Mouse (Mus musculus) urinary bladder, postnatal 10 days (tissue): Measurements from ENCODE around the gene Osbpl10.
"Not testable (repeated sequence)": the region's sequence is repeated elsewhere in the genome, so short reads cannot be mapped to it uniquely, and the experiment has no call there.

Experiments
- DNase-seq: peaks from one replicate; pipeline ENCODE4 v3.0.0; 2022; ENCODE audit warnings: low spot score

Osbpl10 gene

GRCm38 (mm10) chr9:114985741-114986140 is 7.4 kb downstream of the Osbpl10 start:
- no peak for DNase-seq

DNA sequence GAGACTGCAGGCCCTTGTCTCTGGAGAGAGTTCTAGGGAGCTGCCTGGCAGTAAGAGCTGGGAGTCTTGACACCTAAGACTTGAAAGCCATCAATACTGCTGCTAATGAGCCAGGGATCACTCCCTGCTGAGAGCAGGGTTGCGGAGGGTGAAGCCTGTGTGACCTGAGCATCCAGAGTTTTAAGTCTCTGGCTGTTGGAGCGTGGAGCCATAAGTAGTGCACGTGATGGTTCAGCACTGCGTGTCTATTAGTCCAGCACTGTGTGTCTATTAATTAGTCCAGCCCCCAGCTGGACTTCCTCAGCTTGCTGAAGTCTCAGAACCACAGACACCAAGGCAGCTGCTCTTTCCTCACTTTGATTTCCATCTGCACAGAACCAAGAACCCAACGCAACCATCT is 8.0 kb downstream of the Osbpl10 start:
- no peak for DNase-seq

GRCm38 (mm10) chr9:114988029-114988428 is 9.7 kb downstream of the Osbpl10 start:
- no peak for DNase-seq

DNA sequence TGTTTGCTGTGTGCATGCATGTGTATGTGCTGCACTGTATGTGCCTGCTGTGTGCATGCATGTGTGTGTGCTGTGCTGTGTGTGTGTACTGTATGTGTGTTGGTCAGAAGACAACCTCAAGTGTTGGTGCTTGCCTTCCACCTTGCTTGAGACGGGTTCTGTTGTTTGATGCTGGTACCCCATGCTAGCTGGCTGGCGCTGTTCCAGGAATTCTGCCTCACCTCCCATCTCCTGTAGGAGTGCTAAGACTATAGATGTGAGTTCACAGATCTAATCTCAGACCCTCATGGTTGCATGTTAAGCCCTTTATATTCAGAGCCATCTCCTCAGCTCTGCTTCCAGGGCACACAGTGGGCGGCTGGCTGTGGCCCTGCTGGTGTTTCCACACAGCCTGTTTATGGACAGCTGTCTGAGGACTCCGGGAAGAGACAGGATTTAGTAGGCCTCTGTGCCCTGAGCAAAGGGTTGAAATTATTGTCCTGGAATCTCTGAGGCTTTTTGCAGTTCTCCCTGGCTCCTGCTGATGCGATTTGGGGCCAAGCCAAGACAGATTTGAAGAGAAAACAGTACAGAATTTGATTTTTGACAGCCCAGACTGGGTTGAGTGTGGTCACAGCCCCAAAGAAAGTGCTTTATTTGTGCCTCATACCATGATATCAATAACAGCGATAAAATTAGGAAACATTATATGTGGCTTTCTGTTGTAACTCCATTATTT is 10.4 kb downstream of the Osbpl10 start:
- DNase-seq = no peak

DNA sequence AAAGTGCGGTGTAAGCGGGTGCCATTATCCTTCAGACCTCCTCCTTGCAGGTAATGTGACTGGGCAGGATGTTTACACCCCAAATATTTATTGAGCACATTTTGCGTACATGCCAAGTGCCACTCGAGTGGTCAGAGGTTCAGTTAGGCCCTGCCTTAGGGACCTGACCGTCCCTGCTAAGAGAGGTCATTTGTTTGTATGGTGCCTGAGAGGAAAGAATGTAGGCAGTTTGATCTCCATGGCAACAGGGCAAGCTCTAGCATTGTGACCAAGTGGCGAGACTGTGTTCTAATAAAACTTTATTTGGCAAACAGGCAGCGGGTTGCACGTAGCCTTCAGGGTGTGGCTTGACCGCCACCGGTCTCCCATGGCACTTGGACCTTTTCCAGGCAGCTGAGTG is 12.1 kb downstream of the Osbpl10 start:
- no peak for DNase-seq

DNA sequence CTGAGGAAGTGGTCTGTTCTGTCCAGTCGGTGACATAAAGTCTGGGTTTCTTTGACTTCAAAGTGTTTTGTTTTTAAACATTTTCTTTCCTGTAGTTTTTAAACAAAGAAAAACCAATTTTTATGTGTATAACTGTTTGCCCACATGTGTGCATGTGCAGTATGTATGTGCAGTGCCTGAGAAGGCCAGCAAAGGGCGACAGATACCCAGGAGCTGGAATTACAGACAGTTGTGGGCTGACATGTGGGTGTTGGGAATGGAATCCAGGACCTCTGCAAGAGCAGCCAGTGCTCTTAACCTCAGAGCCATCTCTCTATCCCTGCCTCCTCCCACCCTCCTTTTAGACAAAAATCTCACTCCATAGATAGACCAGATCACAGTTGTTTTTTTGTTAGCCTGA is 14.2 kb downstream of the Osbpl10 start:
- DNase-seq = no peak

DNA sequence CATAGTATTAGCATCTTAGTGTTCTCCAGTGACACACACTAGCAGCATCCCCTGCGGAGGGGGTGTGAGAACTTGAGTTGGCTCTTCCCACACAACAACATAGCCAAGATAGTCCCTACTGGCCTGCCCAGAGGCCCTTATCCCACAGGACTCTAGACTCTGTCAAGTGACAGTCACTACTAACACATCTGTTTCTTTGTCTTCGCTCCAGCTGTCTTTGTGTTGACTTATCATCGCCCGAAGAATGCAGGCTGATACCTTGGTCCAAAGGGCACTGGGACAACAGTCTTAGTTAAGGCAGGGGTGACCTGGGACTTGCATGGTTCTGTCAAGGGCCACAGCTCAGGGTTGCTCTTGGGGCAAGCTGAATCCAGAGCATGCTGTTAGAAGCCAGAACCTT is 16.9 kb downstream of the Osbpl10 start:
- DNase-seq = no peak

- DNase-seq = no peak
These were observed 17.3 kb downstream of the Osbpl10 start for GRCm38 (mm10) chr9:114995716-114996115.

GRCm38 (mm10) chr9:114996489-114996888 is 18.1 kb downstream of the Osbpl10 start:
- no peak for DNase-seq

GRCm38 (mm10) chr9:114999010-114999770 is 20.8 kb downstream of the Osbpl10 start:
- no peak for DNase-seq

- DNase-seq = no peak
These were observed 21.4 kb downstream of the Osbpl10 start for GRCm38 (mm10) chr9:114999771-115000146.

DNA sequence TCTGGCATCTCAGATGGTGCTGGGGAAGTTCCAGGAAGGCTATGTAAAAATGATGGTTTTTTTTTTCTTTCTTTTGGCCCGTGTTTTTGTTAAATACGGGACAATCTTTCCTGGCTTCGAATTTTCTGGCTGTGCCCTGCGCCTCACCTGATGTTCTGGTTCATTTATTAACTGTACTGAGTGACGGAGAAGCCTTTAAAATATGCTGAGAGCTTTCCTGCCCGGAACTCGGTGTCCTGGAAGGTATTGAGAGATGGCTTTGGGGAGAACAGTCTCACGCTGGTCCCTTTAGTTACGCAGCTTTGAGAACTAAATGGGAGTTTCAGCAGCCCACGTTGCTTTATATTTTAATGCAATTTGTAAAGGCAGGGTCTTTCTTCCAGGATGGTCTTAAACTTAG is 27.1 kb downstream of the Osbpl10 start:
- no peak for DNase-seq

GRCm38 (mm10) chr9:115007776-115008175 is 29.4 kb downstream of the Osbpl10 start:
- no peak for DNase-seq

- DNase-seq = no peak
These were observed 29.8 kb downstream of the Osbpl10 start for GRCm38 (mm10) chr9:115008194-115008593.

GRCm38 (mm10) chr9:115012367-115012766 is 34.0 kb downstream of the Osbpl10 start:
- no peak for DNase-seq

- DNase-seq = no peak
These were observed 41.8 kb downstream of the Osbpl10 start for GRCm38 (mm10) chr9:115020141-115020540.

GRCm38 (mm10) chr9:115021419-115021818 is 43.0 kb downstream of the Osbpl10 start:
- no peak for DNase-seq

DNA sequence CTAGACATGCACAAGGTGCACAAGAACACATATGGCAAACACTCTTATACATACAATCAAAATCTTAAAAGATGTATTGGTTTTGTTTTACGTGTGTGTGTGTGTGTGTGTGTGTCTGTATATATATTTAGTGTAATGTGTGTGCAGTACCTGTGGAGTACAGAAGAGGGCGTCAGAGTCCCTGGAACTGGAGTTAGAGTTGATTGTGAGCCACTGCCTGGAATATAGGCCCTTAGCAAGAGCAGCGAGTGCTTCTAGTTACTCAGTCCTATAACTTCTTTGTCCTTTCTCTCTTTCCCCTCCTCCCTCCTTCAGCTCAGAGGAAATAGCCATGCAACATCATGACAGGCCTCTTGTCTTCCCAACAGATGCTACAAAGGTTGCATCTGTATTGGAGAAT is 44.8 kb downstream of the Osbpl10 start:
- DNase-seq = no peak

GRCm38 (mm10) chr9:115023708-115024383 is 45.5 kb downstream of the Osbpl10 start:
- DNase-seq = no peak

DNA sequence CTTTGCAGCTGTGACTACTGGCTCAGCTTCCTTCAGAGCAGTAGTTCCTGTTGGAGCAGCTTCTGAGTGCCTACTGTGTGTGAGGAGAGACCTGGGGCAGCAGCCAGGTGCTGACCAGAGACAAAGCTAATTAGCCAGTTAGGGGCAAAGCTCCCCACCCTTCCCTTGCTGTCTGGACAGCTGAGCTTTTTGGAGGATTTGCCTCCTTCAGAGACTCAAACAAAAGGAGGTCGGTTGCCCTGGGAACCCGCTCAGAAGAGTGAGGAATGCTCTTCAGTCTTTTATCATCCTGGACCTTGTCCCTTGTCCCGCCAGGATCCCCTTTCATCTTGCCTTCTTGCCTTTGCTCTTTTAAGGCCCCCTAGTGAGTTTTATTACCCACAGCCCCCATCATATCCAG is 50.9 kb downstream of the Osbpl10 start:
- no peak for DNase-seq

DNA sequence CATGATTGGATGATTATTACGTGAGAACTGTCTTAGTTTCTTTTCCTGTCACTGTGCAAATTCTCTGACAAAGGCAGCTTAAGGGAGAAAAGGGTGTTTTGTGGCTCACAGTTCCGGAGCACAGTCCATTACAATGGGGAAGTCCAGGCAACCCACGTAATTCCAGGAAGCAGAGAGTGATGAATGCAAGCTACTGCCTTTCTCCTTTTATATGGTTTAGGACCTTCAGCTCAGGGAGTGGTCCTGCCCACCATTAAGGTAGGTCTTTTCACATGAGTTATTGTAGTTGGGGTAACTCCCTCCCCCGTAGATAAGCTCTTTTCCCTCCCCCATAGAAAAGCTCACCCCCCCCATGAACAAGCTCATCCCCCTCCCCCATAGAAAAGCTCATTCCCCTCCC is 52.2 kb downstream of the Osbpl10 start:
- no peak for DNase-seq

DNA sequence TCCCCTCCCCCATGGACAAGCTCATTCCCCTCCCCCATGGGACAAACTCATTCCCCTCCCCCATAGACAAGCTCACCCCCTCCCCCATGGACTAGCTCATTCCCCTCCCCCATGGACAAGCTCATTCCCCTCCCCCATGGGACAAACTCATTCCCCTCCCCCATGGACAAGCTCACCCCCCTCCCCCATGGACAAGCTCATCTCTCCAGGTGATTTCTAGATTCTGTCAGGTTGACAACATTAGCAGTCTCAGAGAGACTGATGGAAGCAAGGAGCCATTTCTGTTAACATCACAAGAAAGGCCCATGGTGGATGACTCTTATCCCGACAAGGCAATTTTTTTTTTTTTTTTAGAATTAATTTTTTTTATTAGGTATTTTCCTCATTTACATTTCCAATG is 52.7 kb downstream of the Osbpl10 start:
- DNase-seq = not testable (repeated sequence)

GRCm38 (mm10) chr9:115032786-115033185 is 54.4 kb downstream of the Osbpl10 start:
- no peak for DNase-seq
